Mouse (Mus musculus): ENCODE measurements at regions not wholly inside any gene's neighbourhood (a gene's known extent, or its start where the extent isn't known, plus 50 kb on each side); places are given as distances from the start of the nearest gene placed in this dataset.

DNA sequence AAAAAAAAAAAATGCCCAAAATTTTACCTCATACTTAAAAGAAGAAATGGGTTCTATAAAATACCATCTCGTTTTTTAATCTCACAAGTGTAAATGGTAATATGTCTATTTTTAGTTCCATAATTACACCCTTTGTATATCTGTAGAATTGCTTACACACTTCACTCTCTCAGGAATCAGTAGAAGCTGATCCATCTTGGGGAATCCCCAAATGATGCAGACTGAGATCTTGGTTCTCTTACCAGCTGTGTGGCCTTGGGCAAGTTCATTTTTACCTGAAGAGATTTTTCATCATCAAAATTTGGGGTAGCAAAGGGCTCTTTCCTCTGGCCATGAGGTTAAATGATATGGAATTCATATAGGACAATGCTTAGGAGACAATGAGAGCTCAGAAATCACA, 69.8 kb upstream of the Gm9972 start:
- TF ChIP-seq EP300 (optimal IDR thresholded peaks at IDR 0.05) = no peak
- TF ChIP-seq CTCF (IDR thresholded peaks at IDR 0.05; ENCODE audit: low read depth) = no peak
